Mouse (Mus musculus) cerebellum, adult 2 months (tissue): ENCODE measurements at regions not wholly inside any gene's neighbourhood (a gene's known extent, or its start where the extent isn't known, plus 50 kb on each side); places are given as distances from the start of the nearest gene placed in this dataset.

Source experiments
- CTCF ChIP-seq: fragments of 200-500 bp; IDR thresholded peaks from 2 replicates; pipeline ENCODE4 v1.5.1; 2011; ENCODE audit warnings: low read depth, mild to moderate bottlenecking, control low read depth, low read length, moderate library complexity, borderline replicate concordance; ENCODE audit not compliant: insufficient read depth
- POLR2A ChIP-seq: fragments of 200-500 bp; IDR thresholded peaks from 2 replicates; pipeline ENCODE4 v1.6.1; 2011; ENCODE audit warnings: low read length, control low read depth, borderline replicate concordance; ENCODE audit not compliant: insufficient read depth

DNA sequence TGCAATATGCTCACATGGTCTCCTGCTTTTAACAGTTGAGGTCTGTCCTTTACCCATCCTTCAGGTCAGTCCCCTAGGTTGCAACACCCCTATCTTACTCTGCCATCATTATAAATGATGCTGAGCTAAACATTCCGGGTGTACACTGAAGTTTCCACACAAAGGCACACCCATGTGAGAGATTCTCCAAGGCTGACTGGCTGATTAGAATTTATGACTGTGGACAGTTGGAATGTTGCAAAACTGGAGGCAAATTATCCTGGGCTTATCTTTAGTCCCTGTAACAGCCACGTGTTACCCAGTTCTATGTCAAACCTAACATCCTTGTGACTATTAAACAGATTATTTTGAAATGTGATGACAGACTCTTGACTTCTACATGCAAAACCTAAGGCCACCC lies 149.8 kb upstream of the Jmjd1c start:
- TF ChIP-seq CTCF (no peak), POLR2A (no peak)
